Mouse (Mus musculus): ENCODE results near the gene Snx1. TPM values are rescaled to one million over a fixed set of nuclear protein-coding genes. Genes with fewer than 3 reads are reported as not detected.

The Snx1 gene
- polyA plus RNA-seq, 1 experiment from 2014 or later = 111 TPM

DNA sequence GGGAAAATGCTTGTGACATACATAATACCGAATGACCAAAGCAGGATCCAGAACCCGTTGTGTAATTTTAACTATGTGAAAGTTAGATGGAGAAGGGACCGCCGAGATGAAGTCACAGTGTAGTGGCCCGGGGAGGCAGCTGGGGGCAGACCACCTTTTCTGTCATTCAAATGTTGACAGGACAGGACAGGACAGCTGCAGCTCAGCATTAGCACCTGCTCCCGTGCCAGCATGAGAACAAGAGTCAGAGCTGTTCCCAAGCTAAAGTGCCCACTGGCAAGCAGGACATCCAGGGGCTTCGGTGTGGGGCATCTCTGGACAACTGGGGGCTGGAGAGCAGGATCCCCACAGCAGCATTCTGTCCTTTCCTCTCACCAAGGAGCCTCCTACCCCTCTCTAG is 39.3 kb downstream of the Snx1 start:
- 93% methylated on average over 7 of the region's 7 CpGs for WGBS
- DNase-seq (ENCODE audit: low spot score) (no peak), ATAC-seq (no peak)
- Histone ChIP-seq H3K36me3 (ENCODE audit: control insufficient read depth, insufficient read depth, low read length) (peaks cover 57% of the 10 kb centered on the region), H3K9me3 (replicated peaks; ENCODE audit: control insufficient read depth, low read length) (no peaks in the 10 kb centered on the region), H3K4me1 (ENCODE audit: control insufficient read depth, insufficient read depth, low read length) (no peaks in the 10 kb centered on the region), H3K4me3 (ENCODE audit: low read depth, low read length) (no peak overlapping the region), H3K27ac (ENCODE audit: low read depth, low read length) (no peak overlapping the region), H3K27me3 (replicated peaks; ENCODE audit: control insufficient read depth, insufficient read depth, low read length) (no peaks in the 10 kb centered on the region), H3K9ac (ENCODE audit: low read length) (no peak overlapping the region), H3K4me2 (ENCODE audit: low read length) (no peak overlapping the region)

DNA sequence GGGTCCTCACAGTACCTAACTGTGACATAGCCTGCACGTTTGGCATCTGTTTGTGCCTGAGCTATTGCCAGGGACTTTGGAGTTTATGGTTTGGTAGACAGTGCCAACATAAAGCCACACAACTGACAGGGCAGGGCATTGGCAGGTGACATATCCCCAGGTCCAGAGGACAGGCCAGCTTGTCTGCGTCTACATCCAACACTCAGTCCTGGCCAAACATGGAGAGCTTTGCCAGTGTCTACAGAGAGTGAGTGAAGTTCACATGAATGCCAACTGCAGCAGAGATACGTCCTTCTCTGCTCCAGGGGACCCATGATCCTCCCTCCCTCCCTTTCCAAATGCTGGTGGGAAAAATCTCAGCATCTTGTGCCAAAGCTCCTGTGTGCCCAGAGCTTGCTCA is 42.2 kb downstream of the Snx1 start:
- no peaks in the 10 kb centered on the region for H3K27me3 ChIP-seq (replicated peaks; ENCODE audit: control insufficient read depth, insufficient read depth, low read length)
- ATAC-seq = no peak
- no peak for DNase-seq (ENCODE audit: low spot score)
- H3K9ac ChIP-seq (ENCODE audit: low read length) = no peak overlapping the region
- H3K27ac ChIP-seq (ENCODE audit: low read depth, low read length) = no peak overlapping the region
- H3K4me1 ChIP-seq (ENCODE audit: control insufficient read depth, insufficient read depth, low read length) = no peaks in the 10 kb centered on the region
- no peaks in the 10 kb centered on the region for H3K9me3 ChIP-seq (replicated peaks; ENCODE audit: control insufficient read depth, low read length)
- H3K4me3 ChIP-seq (ENCODE audit: low read depth, low read length) = no peak overlapping the region
- WGBS = 95% methylated on average over 3 of the region's 3 CpGs
- no peak overlapping the region for H3K4me2 ChIP-seq (ENCODE audit: low read length)
- H3K36me3 ChIP-seq (ENCODE audit: control insufficient read depth, insufficient read depth, low read length) = peaks cover 28% of the 10 kb centered on the region

DNA sequence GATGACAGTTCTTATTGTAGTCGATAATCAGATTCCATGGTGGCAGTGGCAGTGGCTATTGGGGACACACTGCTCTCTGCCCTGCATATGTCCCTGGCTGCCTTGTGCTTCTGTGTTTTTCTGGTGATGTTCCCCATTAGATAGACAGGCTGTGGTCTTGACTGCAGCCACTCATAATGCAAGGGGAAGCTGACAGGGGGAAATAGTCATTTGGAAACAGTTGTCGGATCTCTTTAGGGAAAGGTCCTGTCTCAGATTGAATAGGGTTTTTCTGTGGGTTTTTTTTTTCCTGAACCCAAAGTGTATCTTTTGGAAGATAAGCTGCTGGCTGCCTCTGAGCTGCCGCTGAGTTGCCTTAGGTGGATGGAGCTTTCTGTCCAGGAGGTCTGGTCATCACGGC is 44.4 kb downstream of the Snx1 start:
- Histone ChIP-seq H3K4me2 (ENCODE audit: low read length) (no peak overlapping the region), H3K9me3 (replicated peaks; ENCODE audit: control insufficient read depth, low read length) (no peaks in the 10 kb centered on the region), H3K27ac (ENCODE audit: low read depth, low read length) (no peak overlapping the region), H3K4me3 (ENCODE audit: low read depth, low read length) (no peak overlapping the region), H3K9ac (ENCODE audit: low read length) (no peak overlapping the region), H3K27me3 (replicated peaks; ENCODE audit: control insufficient read depth, insufficient read depth, low read length) (no peaks in the 10 kb centered on the region), H3K36me3 (ENCODE audit: control insufficient read depth, insufficient read depth, low read length) (peaks cover 7% of the 10 kb centered on the region), H3K4me1 (ENCODE audit: control insufficient read depth, insufficient read depth, low read length) (0 out of 2 replicates have a peak, but pooled peaks cover 4% of the 10 kb centered on the region)
- 86% methylated on average over 4 of the region's 4 CpGs for WGBS
- no peak for DNase-seq (ENCODE audit: low spot score)
- no peak for ATAC-seq

DNA sequence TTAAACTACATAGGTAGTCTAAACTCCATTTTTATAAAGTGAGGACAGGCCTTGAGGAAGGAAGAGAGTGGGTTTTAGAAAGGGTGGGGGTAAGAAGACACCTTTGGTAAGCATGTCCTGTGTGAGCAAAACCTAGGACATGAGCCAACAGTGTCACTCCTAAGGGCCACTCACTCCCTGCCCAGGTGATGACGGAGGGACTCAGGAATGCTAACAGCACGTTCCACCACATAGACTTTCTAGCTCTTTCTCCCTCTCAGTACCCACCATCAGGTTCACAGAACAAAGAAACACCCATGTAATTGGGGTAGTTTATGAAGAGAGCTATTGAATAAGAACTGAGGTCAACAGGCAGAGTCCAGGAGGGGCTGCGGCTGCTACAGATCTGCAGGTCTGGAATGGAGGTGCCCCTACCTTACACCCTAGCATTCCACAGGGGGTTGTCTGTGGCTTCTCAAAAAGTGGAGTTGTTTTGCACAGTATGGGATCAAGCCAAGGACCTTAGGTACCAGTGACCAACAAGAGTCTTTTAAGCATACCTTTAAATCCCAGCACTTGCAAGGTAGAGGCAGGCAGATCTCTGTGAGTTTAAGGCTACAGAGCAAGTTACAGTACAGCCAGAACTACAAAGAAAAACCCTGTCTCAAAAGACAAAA is 45.5 kb downstream of the Snx1 start:
- 72% methylated on average over 3 of the region's 3 CpGs for WGBS
- DNase-seq (ENCODE audit: low spot score) = no peak
- no peak overlapping the region for H3K9ac ChIP-seq (ENCODE audit: low read length)

DNA sequence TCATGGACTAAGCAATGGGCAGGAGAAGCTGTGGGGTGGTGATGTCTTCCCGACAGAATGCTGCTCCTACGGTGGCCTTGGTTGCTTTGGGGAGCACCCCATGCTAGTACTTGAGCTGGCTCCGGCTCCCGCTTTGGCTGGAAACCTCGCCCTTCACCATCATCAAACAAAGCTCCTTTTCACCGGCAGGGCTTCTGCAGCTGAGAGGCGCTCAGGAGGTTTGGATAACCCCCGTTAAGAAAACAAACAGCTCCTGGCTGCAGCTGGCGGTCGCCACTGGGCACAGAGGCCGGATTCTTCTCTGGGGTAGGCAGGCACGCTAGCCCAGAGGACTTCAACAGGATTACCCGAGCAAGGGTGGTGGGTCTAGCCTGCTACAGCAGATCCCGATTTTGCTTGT is 47.9 kb downstream of the Snx1 start:
- Histone ChIP-seq H3K4me2 (ENCODE audit: low read length) (peak overlapping the region; percentile 15; the same call in 1 of the 2 replicates), H3K27me3 (replicated peaks; ENCODE audit: control insufficient read depth, insufficient read depth, low read length) (no peaks in the 10 kb centered on the region), H3K36me3 (ENCODE audit: control insufficient read depth, insufficient read depth, low read length) (no peaks in the 10 kb centered on the region), H3K27ac (ENCODE audit: low read depth, low read length) (0 out of 2 replicates have a peak overlapping the region, but pooled peaks have one; percentile 5), H3K4me1 (ENCODE audit: control insufficient read depth, insufficient read depth, low read length) (0 out of 2 replicates have a peak, but pooled peaks cover 4% of the 10 kb centered on the region), H3K9ac (ENCODE audit: low read length) (peak overlapping the region; percentile 35), H3K4me3 (ENCODE audit: low read depth, low read length) (no peak overlapping the region), H3K9me3 (replicated peaks; ENCODE audit: control insufficient read depth, low read length) (no peaks in the 10 kb centered on the region)
- WGBS = 9% methylated on average over 14 of the region's 14 CpGs
- DNase-seq (ENCODE audit: low spot score) = peak; percentile 34
- ATAC-seq = no peak

More for the DNA sequence above, 45.5 kb downstream of the Snx1 start:
- no peaks in the 10 kb centered on the region for H3K27me3 ChIP-seq (replicated peaks; ENCODE audit: control insufficient read depth, insufficient read depth, low read length)
- H3K9me3 ChIP-seq (replicated peaks; ENCODE audit: control insufficient read depth, low read length) = no peaks in the 10 kb centered on the region
- peaks cover under 1% of the 10 kb centered on the region; the same call in 1 of the 2 replicates for H3K36me3 ChIP-seq (ENCODE audit: control insufficient read depth, insufficient read depth, low read length)
- H3K4me3 ChIP-seq (ENCODE audit: low read depth, low read length) = no peak overlapping the region
- no peak overlapping the region for H3K4me2 ChIP-seq (ENCODE audit: low read length)
- H3K27ac ChIP-seq (ENCODE audit: low read depth, low read length) = no peak overlapping the region
- 0 out of 2 replicates have a peak, but pooled peaks cover 4% of the 10 kb centered on the region for H3K4me1 ChIP-seq (ENCODE audit: control insufficient read depth, insufficient read depth, low read length)
- ATAC-seq = no peak

DNA sequence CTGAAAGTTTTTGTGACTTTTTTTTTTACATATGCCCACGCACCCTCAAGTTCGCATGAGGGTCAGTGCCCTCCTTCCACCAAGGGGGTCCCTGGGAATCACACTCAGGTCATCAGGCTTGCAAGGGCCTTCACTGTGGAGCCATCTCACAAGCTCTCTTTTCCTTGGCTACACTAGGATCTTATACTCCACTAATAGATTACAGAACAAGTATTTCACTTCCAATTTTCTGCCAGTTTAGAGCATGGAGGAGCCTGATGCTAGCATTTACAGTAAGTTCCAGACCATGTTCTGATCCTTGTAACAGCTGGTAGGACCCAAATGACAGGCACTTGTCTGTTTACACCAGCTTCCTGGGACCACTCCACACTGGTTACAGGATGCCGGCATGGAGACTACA is 48.3 kb downstream of the Snx1 start:
- Histone ChIP-seq H3K4me3 (ENCODE audit: low read depth, low read length) (no peak overlapping the region), H3K36me3 (ENCODE audit: control insufficient read depth, insufficient read depth, low read length) (no peaks in the 10 kb centered on the region), H3K9me3 (replicated peaks; ENCODE audit: control insufficient read depth, low read length) (no peaks in the 10 kb centered on the region), H3K27ac (ENCODE audit: low read depth, low read length) (0 out of 2 replicates have a peak overlapping the region, but pooled peaks have one; percentile 5), H3K4me1 (ENCODE audit: control insufficient read depth, insufficient read depth, low read length) (0 out of 2 replicates have a peak, but pooled peaks cover 4% of the 10 kb centered on the region), H3K4me2 (ENCODE audit: low read length) (peak overlapping the region; percentile 15; the same call in 1 of the 2 replicates), H3K9ac (ENCODE audit: low read length) (peak overlapping the region; percentile 35), H3K27me3 (replicated peaks; ENCODE audit: control insufficient read depth, insufficient read depth, low read length) (no peaks in the 10 kb centered on the region)
- ATAC-seq (no peak), DNase-seq (ENCODE audit: low spot score) (no peak)
- 78% methylated on average over 3 of the region's 3 CpGs for WGBS

DNA sequence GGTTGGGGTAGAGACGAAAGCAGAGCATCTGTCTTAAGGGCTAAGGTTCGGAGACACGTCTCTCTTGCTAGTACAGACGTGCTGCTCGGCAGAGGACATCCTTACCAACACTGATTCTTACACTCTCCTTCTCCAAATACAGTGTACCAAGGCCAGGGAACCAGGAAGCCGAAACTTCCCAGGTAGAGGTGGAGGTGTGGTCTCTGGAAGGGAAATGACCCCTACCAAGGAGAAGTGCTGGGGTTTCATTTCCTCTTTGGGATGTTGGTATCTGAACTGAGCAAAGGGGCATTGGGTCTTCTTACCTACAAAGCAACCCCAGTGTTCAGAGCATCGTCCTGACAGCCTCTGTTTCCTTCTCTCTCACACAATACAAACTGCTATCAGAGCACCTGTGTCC is 53.6 kb downstream of the Snx1 start:
- peaks cover 5% of the 10 kb centered on the region; the same call in 1 of the 2 replicates for H3K4me1 ChIP-seq (ENCODE audit: control insufficient read depth, insufficient read depth, low read length)
- no peaks in the 10 kb centered on the region for H3K9me3 ChIP-seq (replicated peaks; ENCODE audit: control insufficient read depth, low read length)
- H3K4me2 ChIP-seq (ENCODE audit: low read length) = no peak overlapping the region
- H3K27me3 ChIP-seq (replicated peaks; ENCODE audit: control insufficient read depth, insufficient read depth, low read length) = no peaks in the 10 kb centered on the region; the same call in 1 of the 2 replicates
- DNase-seq (ENCODE audit: low spot score) (no peak), ATAC-seq (no peak)
- H3K27ac ChIP-seq (ENCODE audit: low read depth, low read length) = no peak overlapping the region
- H3K9ac ChIP-seq (ENCODE audit: low read length) = no peak overlapping the region
- 87% methylated on average over 7 of the region's 7 CpGs for WGBS
- H3K4me3 ChIP-seq (ENCODE audit: low read depth, low read length) = no peak overlapping the region
- H3K36me3 ChIP-seq (ENCODE audit: control insufficient read depth, insufficient read depth, low read length) = no peaks in the 10 kb centered on the region

DNA sequence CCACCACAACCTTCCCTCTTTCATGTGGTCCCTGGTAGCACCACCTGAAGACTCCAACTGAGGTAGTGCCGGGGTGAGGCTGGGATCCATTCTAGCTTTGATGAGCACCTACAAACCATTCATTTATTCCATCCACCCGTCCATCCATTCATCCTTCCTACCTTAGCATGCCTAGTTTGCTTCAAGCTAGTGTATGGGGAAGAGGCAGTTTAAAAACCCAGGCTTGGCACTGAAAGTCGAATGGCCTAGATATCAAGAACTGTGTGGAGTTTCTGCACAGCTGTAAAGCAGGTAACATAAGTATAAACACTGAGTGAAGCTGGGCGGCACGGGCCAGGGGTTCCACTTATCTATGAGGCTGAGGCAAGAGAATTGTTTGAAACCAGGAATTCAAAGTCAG is 56.2 kb downstream of the Snx1 start:
- WGBS = 91% methylated on average over 5 of the region's 5 CpGs
- H3K36me3 ChIP-seq (ENCODE audit: control insufficient read depth, insufficient read depth, low read length) = peaks cover 19% of the 10 kb centered on the region
- no peak overlapping the region for H3K4me3 ChIP-seq (ENCODE audit: low read depth, low read length)
- H3K4me1 ChIP-seq (ENCODE audit: control insufficient read depth, insufficient read depth, low read length) = peaks cover 5% of the 10 kb centered on the region; the same call in 1 of the 2 replicates
- no peaks in the 10 kb centered on the region for H3K9me3 ChIP-seq (replicated peaks; ENCODE audit: control insufficient read depth, low read length)
- no peaks in the 10 kb centered on the region; the same call in 1 of the 2 replicates for H3K27me3 ChIP-seq (replicated peaks; ENCODE audit: control insufficient read depth, insufficient read depth, low read length)
- DNase-seq (ENCODE audit: low spot score) (no peak), ATAC-seq (no peak)
- H3K4me2 ChIP-seq (ENCODE audit: low read length) = no peak overlapping the region
- no peak overlapping the region for H3K9ac ChIP-seq (ENCODE audit: low read length)
- no peak overlapping the region for H3K27ac ChIP-seq (ENCODE audit: low read depth, low read length)

DNA sequence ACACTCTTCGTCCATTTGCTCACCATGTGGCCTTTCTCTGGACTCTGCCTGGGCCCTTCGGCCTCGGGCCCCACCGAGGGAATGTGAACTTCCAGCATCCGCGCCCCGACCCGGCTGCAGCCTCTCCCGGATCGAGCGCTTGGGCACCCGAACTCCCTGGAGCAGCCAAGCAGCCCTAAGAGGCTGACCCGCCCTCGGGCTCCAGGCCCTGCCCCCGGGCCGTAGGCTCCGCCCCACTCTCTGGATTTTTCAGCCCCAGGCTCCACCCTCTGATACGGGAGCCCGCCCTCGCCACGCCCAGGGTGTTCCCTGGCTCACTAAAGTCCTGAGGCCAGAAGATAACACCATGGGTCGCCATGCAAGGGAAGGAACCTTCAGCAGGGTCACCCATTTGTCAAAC is 56.8 kb downstream of the Snx1 start, which contains the start of gene Snx22:
TSS of gene Snx22 (minus strand) at position 137 of the 400 bp plus-strand sequence.
- Histone ChIP-seq H3K9ac (ENCODE audit: low read length) (peak within 1 kb of the TSS; percentile 65), H3K27ac (ENCODE audit: low read depth, low read length) (no peak within 1 kb of the TSS), H3K9me3 (replicated peaks; ENCODE audit: control insufficient read depth, low read length) (no peaks in the 10 kb centered on the region), H3K27me3 (replicated peaks; ENCODE audit: control insufficient read depth, insufficient read depth, low read length) (no peaks in the 10 kb centered on the region; the same call in 1 of the 2 replicates), H3K4me2 (ENCODE audit: low read length) (peak within 1 kb of the TSS; percentile 94), H3K36me3 (ENCODE audit: control insufficient read depth, insufficient read depth, low read length) (peaks cover 22% of the 10 kb centered on the region), H3K4me3 (ENCODE audit: low read depth, low read length) (peak within 1 kb of the TSS; percentile 48), H3K4me1 (ENCODE audit: control insufficient read depth, insufficient read depth, low read length) (peaks cover 5% of the 10 kb centered on the region; the same call in 1 of the 2 replicates)
- DNase-seq (ENCODE audit: low spot score) = peak; percentile 75
- 2% methylated on average over 22 of the region's 22 CpGs for WGBS
- ATAC-seq = peak; percentile 89
